Mouse (Mus musculus) intestine, postnatal 0 days (tissue): Measurements from ENCODE around the gene Tas2r143. TPM values are rescaled to one million over a fixed set of nuclear protein-coding genes. Genes with fewer than 3 reads are reported as not detected.

ENCODE experiments used
- ATAC-seq: fragments of 200-750 bp; cut with Nextera tagmentation; 2 replicates; pipeline ENCODE4 v1.8.0; 2017; ENCODE audit warnings: mild to moderate bottlenecking, moderate TSS enrichment, moderate library complexity
- H3K27ac ChIP-seq: fragments of 300-500 bp; sonication (generic); 2 replicates; pipeline ENCODE4 v1.5.1; 2014; ENCODE audit warnings: mild to moderate bottlenecking, low read depth, low read length, moderate library complexity
- H3K27me3 ChIP-seq: fragments of 300-500 bp; sonication (generic); replicated peaks from 2 replicates; pipeline ENCODE4 v1.6.1; 2014; ENCODE audit warnings: low read length, mixed read lengths; ENCODE audit not compliant: control insufficient read depth, insufficient read depth
- H3K36me3 ChIP-seq: fragments of 300-500 bp; sonication (generic); 2 replicates; pipeline ENCODE4 v1.6.1; 2014; ENCODE audit warnings: mild to moderate bottlenecking, moderate library complexity; ENCODE audit not compliant: control insufficient read depth, insufficient read depth
- H3K4me1 ChIP-seq: fragments of 300-500 bp; sonication (generic); replicated peaks from 2 replicates; pipeline ENCODE4 v1.6.1; 2014; ENCODE audit warnings: antibody characterized with exemption, low read length, mixed read lengths; ENCODE audit not compliant: control insufficient read depth, insufficient read depth
- H3K4me2 ChIP-seq: fragments of 300-500 bp; sonication (generic); replicated peaks from 2 replicates; pipeline ENCODE4 v1.6.1; 2014; ENCODE audit warnings: low read depth, mild to moderate bottlenecking, moderate library complexity
- H3K4me3 ChIP-seq: fragments of 300-500 bp; sonication (generic); 2 replicates; pipeline ENCODE4 v1.5.1; 2014; ENCODE audit warnings: low read depth, low read length
- H3K9ac ChIP-seq: fragments of 300-500 bp; sonication (generic); 2 replicates; pipeline ENCODE4 v1.6.1; 2014; ENCODE audit warnings: mild to moderate bottlenecking, low read depth, low read length
- H3K9me3 ChIP-seq: fragments of 300-500 bp; sonication (generic); 2 replicates; pipeline ENCODE4 v1.6.1; 2016; ENCODE audit warnings: mixed run types; ENCODE audit not compliant: control insufficient read depth
- CTCF ChIP-seq: sonication (generic); IDR thresholded peaks from 2 replicates; pipeline ENCODE4 v1.5.1; 2016; ENCODE audit warnings: low read depth, mild to moderate bottlenecking, control low read depth, antibody characterized with exemption, moderate library complexity
- WGBS: fragments of 180-500 bp; shearing (Covaris S2); extraction: QIAGEN DNeasy Blood & Tissue Kit; methylation state at CpG from one replicate; pipeline ENCODE4 v1.1.7; 2014; 5-methylcytosine and 5-hydroxymethylcytosine counted together
- polyA plus RNA-seq: library from polyadenylated mRNA; unstranded; fragments of >200 nt; fragmentation: Nextera tagmentation; extraction: Ambion mirVana; gene quantifications from 2 replicates; pipeline ENCODE4 v1.2.1, GENCODE M21; 2015

Tas2r143 gene
- polyA plus RNA-seq, 1 experiment from 2014 or later, result not detected

DNA sequence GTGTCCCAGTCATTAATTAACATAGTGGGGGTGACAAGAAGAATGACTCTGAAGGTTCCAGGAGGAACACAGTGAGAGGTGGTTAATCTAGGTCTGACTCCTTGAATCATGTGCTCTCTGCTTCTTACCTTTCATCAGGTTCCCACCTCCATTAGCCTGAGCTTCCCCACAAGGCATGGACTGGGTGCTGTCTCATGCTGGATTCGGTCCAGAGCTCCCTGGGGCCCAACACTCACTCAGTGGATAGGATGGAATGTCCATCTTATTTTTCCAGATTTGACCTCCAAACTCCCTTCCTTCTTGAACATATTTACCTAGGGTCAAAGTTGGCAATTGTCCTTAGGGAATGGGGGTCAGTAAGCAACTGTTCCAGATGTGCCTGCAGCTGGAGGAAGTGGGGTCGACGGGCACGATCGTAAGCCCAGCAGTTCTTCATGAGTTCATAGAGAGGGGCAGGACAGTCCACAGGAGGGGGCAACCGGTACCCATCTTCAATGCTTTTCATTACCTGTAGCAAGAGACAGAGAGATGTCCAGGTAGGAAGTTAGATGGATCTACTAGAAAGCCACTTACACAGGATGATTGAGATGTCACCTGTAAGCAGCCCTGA is 39.7 kb upstream of the Tas2r143 start:
- H3K27ac ChIP-seq, result no peak overlapping the region
- 87% methylated on average over 6 of the region's 6 CpGs for WGBS
- H3K9me3 ChIP-seq, result no peaks in the 10 kb centered on the region
- no peak for ATAC-seq
- H3K36me3 ChIP-seq, result peaks cover 90% of the 10 kb centered on the region
- H3K27me3 ChIP-seq, result no peaks in the 10 kb centered on the region
- no peak overlapping the region for H3K4me2 ChIP-seq
- no peak overlapping the region for H3K4me3 ChIP-seq
- no peak overlapping the region for H3K9ac ChIP-seq
- H3K4me1 ChIP-seq, result no peaks in the 10 kb centered on the region; the same call in 1 of the 2 replicates
- no peak for TF ChIP-seq CTCF

DNA sequence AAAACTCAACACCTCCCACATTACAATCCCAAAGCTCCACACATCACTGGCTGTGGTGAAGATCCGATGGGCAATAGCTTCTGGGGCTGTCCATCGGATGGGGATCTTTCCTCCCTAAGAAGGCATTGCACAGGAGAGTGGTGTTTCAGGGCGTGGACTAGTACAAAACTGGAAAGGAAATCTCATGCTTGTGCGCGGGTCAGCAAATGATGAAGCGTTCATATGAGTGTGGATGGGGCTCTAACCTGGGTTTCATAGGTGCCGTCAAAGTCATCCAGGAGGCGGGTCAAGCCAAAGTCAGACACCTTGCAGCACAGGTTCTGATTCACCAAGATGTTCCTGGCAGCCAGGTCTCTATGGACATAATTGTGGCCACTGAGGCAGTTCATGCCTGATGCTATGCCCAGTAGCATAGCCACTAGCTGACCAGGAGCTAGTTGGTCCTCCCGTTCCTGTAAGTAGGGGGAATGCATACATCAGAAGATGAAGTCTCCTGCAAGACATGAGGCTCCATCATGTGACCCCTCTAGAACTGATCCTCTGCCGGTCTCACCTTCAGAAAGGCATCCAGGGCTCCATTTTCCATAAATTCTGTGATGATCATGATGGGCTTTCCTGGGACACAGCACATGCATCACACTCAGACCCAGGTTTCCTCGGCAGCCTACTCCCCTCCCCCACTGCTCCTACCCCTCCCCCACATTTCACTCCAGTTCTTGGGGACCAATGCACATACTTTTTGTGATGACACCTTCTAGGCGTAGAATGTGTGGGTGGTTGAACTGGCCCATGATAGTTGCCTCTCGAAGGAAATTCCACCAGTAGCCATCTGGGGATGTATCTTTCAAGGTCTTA is 38.8 kb upstream of the Tas2r143 start:
- Histone ChIP-seq H3K36me3 (peaks cover 81% of the 10 kb centered on the region), H3K4me3 (no peak overlapping the region), H3K27ac (no peak overlapping the region), H3K9me3 (no peaks in the 10 kb centered on the region), H3K27me3 (no peaks in the 10 kb centered on the region), H3K4me1 (no peaks in the 10 kb centered on the region; the same call in 1 of the 2 replicates), H3K4me2 (no peak overlapping the region), H3K9ac (no peak overlapping the region)
- no peak for TF ChIP-seq CTCF
- WGBS, result 87% methylated on average over 13 of the region's 13 CpGs
- no peak for ATAC-seq

DNA sequence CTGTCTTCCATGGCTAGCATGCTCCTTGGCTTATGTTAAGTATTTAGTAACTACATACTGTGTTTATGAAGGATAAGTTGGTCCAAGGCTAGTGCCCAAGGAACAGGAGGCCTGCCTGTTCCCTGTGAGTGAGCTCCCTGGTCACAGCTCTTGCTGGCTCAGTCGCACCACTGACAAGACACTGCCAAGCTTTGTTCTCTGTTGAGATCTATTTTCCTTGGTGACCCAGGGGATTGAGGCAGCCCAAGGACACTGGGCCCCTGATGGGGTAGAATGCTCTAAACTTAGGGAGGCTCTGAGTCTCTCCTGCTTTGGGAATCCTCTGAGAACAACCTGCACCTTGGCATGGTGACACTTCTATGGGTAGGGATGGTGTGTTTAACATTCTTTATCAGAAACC is 38.0 kb upstream of the Tas2r143 start:
- no peak for TF ChIP-seq CTCF
- no peaks in the 10 kb centered on the region; the same call in 1 of the 2 replicates for H3K4me1 ChIP-seq
- no peak for ATAC-seq
- H3K9ac ChIP-seq, result no peak overlapping the region
- H3K27me3 ChIP-seq, result no peaks in the 10 kb centered on the region
- H3K4me3 ChIP-seq, result no peak overlapping the region
- H3K36me3 ChIP-seq, result peaks cover 73% of the 10 kb centered on the region
- no peaks in the 10 kb centered on the region for H3K9me3 ChIP-seq
- H3K27ac ChIP-seq, result no peak overlapping the region
- WGBS, result 90% methylated on average over 1 of the region's 1 CpGs
- H3K4me2 ChIP-seq, result no peak overlapping the region

DNA sequence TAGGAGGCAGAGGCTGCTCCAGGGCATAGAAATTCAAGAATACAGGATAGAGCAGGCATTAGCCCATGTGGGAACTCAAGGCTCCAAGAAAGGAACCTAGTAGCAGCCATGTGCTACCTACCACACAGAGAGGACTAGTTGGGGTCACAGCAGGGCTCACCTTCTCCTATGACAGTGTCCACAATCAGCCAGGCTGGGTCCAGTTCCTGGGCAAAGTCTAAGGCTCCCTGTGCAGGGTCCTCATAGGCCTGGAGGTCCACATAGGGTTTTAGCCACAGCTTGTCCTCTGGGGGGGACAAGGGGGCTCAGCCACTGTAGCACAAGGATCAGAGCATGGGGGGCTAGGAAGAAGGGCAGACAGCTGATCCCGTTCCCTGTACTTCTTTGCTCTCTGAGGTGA is 37.5 kb upstream of the Tas2r143 start:
- no peak for TF ChIP-seq CTCF
- ATAC-seq, result no peak
- H3K27ac ChIP-seq, result no peak overlapping the region
- H3K4me2 ChIP-seq, result no peak overlapping the region
- WGBS, result 76% methylated on average over 1 of the region's 1 CpGs
- no peak overlapping the region for H3K9ac ChIP-seq
- H3K9me3 ChIP-seq, result no peaks in the 10 kb centered on the region
- no peaks in the 10 kb centered on the region for H3K27me3 ChIP-seq
- no peaks in the 10 kb centered on the region for H3K4me1 ChIP-seq
- H3K36me3 ChIP-seq, result peaks cover 69% of the 10 kb centered on the region
- no peak overlapping the region for H3K4me3 ChIP-seq

DNA sequence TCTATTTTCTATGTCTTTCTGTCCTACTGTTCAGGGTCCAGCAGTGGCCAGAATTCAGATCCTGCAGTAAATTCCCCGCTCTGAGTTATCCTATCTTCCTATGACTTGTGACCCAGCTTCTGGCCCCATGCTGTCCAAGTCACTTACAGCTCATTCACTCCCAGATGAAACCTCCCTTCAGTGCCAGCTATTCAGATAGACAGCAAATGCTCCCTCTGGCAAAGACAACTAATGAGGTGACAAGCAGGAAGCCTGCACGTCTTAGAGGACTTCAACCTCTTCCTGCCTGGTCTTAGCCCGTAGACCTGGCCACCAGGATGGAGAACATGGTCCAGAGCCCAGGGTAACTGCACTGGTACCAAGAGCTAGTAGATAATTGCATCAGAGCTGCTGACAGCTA is 37.1 kb upstream of the Tas2r143 start:
- Histone ChIP-seq H3K27ac (no peak overlapping the region), H3K27me3 (no peaks in the 10 kb centered on the region), H3K9ac (no peak overlapping the region), H3K4me1 (no peaks in the 10 kb centered on the region), H3K4me2 (no peak overlapping the region), H3K4me3 (no peak overlapping the region), H3K36me3 (peaks cover 64% of the 10 kb centered on the region), H3K9me3 (no peaks in the 10 kb centered on the region)
- no peak for TF ChIP-seq CTCF
- WGBS, result 64% methylated on average over 3 of the region's 3 CpGs
- no peak for ATAC-seq

DNA sequence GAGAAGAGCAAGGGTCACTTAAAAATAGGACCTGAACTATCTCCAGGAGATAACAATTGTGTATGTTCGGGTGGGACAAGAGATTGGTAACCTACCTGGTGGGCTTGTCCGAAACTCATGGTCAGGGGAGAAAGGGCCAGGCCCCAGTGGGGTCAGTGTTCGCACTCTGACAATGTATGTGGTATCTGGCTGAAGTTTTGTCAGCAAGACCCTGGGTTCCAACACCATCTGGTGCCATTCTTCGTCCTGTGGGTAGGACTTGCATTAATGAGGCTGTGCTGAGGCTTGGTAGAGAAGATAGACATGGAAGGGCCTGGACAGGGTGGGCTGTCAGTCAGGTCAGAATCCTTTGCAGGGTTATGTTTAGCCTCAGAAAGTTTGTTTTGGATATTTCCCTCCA is 36.0 kb upstream of the Tas2r143 start:
- no peak overlapping the region for H3K9ac ChIP-seq
- WGBS, result 90% methylated on average over 4 of the region's 4 CpGs
- peaks cover 53% of the 10 kb centered on the region for H3K36me3 ChIP-seq
- H3K4me1 ChIP-seq, result no peaks in the 10 kb centered on the region
- no peak overlapping the region for H3K4me2 ChIP-seq
- H3K4me3 ChIP-seq, result no peak overlapping the region
- no peak for TF ChIP-seq CTCF
- no peak for ATAC-seq
- no peaks in the 10 kb centered on the region for H3K27me3 ChIP-seq
- no peaks in the 10 kb centered on the region for H3K9me3 ChIP-seq
- no peak overlapping the region for H3K27ac ChIP-seq
